24 mouse cellular contexts compared by ENCODE assay signal in the genomic region with DNA sequence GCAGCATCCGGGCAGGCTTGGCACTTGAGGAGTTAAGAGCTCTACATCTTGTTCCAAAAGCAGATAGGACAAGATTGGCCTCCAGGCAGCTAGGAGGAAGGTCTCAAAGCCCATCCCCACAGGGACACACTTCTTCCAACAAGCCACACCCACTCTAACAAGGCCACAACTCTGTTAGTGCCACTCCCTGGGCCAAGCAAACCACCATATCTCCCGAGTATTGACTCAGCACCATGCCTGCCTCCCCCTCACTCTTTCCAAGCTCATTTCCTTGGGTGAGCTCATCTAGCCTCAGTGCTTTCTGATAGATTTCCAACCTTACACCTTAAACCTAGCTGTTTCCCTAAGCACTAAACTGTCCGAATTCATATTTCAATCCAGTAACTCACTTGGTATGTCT. TPM values are rescaled to one million over a fixed set of nuclear protein-coding genes. Genes with fewer than 3 reads are reported as not detected.
"Had no signal": no experiment of that assay in that cellular context is flagged by ENCODE, and none has a peak within 500 bp of the region (broad histone marks: within the 10 kb centered on the region; RNA-seq: fewer than 3 reads in every experiment).

No protein-coding gene starts in this region.

- H3K4me2 ChIP-seq: lung, embryonic 14.5 days; midbrain, embryonic 11.5 days; midbrain, embryonic 13.5 days; midbrain, embryonic 15.5 days; neural tube, embryonic 12.5 days had no signal

- H3K27ac ChIP-seq: liver, embryonic 14.5 days; midbrain, embryonic 13.5 days; midbrain, embryonic 15.5 days; neural tube, embryonic 12.5 days had no signal

- H3K9me3 ChIP-seq: megakaryocyte, embryonic 14.5 days; midbrain, embryonic 13.5 days; midbrain, embryonic 15.5 days; neural tube, embryonic 12.5 days had no signal

- DNase-seq: lung, adult 18-20 months; lung, embryonic 14.5 days; lung, postnatal 10 days; lung, postnatal 4 days; retina, postnatal 1 day; right cerebral cortex, adult 18-20 months; right cerebral cortex, postnatal 25 days; right cerebral cortex, postnatal 4 days; spleen, adult 18-20 months; thymus, adult 18-20 months; thymus, postnatal 14 days; thymus, postnatal 36 days had no signal

- H3K4me1 ChIP-seq: megakaryocyte, embryonic 14.5 days; neural tube, embryonic 12.5 days had no signal

- H3K9ac ChIP-seq: liver, embryonic 14.5 days; lung, embryonic 14.5 days; midbrain, embryonic 13.5 days; midbrain, embryonic 15.5 days; neural tube, embryonic 12.5 days had no signal

- H3K4me3 ChIP-seq: megakaryocyte, embryonic 14.5 days; midbrain, embryonic 13.5 days; midbrain, embryonic 15.5 days; neural tube, embryonic 12.5 days had no signal

- ATAC-seq: midbrain, embryonic 13.5 days; midbrain, embryonic 15.5 days had no signal

- H3K36me3 ChIP-seq: midbrain, embryonic 13.5 days; midbrain, embryonic 15.5 days; neural tube, embryonic 12.5 days had no signal

RNA-seq across cellular contexts. Expression of gene Dbx1, which starts 26.9 kb away (rescaled TPM):
- total RNA-seq: monocyte, adult 5-6 weeks; neutrophil, adult 5-6 weeks had no signal
- polyA plus RNA-seq: liver, embryonic 14.5 days; liver, embryonic 16.5 days; lung, embryonic 14.5 days; lung, embryonic 16.5 days; small intestine, adult 2 months; thymus, postnatal 0 days had no signal
